Mouse (Mus musculus) left cerebral cortex, postnatal 36 days (tissue): ENCODE results near the gene Dchs2. TPM values are rescaled to one million over a fixed set of nuclear protein-coding genes. Genes with fewer than 3 reads are reported as not detected.
A peak's percentile ranks its signal among the peaks of the same experiment; 100 is the strongest.
"Not testable (repeated sequence)": the region's sequence is repeated elsewhere in the genome, so short reads cannot be mapped to it uniquely, and the experiment has no call there.

Experiments used
- DNase-seq, 2 experiments: peaks; one replicate each; pipeline ENCODE4 v3.0.0; 2021 to 2022; ENCODE audit warnings: low spot score in 2 of 2, mixed read lengths in 1 of 2
- intact Hi-C: fragments of 180-260 bp; cut with DNase I; formaldehyde crosslinking; loops from one replicate; pipeline ENCODE4 v1.15.1; 2025
- total RNA-seq, 2 experiments: library from RNA; stranded (reverse); gene quantifications; 2 replicates each; pipeline ENCODE4 v1.2.3; 2021

Dchs2 gene
- total RNA-seq = 1 to 10 TPM; 2.0 to 4.5 TPM

- DNase-seq = peak in 1 of 2 experiments; percentile 21
Measured at GRCm38 (mm10) chr3:83127726-83128448, at the start of gene Dchs2. TSS of gene Dchs2 (plus strand) at chr3:83127948.

GRCm38 (mm10) chr3:83080567-83081055, 47.1 kb upstream of the Dchs2 start:
- intact Hi-C loops = no loop called here
- peak in 1 of 2 experiments; percentile 41 for DNase-seq

More at GRCm38 (mm10) chr3:83127726-83128448, at the start of gene Dchs2:
- intact Hi-C loops = no loop called here

- intact Hi-C loops = no loop called here
- no peak for DNase-seq
Measured at GRCm38 (mm10) chr3:83097586-83097985, 30.2 kb upstream of the Dchs2 start.

GRCm38 (mm10) chr3:83098546-83099034, 29.2 kb upstream of the Dchs2 start:
- DNase-seq = no peak
- intact Hi-C loops = no loop called here

- DNase-seq = no peak
- intact Hi-C loops = no loop called here
Measured at GRCm38 (mm10) chr3:83099139-83099538, 28.6 kb upstream of the Dchs2 start.

GRCm38 (mm10) chr3:83099651-83100050, 28.1 kb upstream of the Dchs2 start:
- no peak for DNase-seq
- intact Hi-C loops = no loop called here

- intact Hi-C loops = no loop called here
- no peak for DNase-seq
Measured at GRCm38 (mm10) chr3:83102286-83102685, 25.5 kb upstream of the Dchs2 start.

- DNase-seq = no peak
- intact Hi-C loops = loop anchor here (2.0 kb wide), 2 partner anchors 113 to 163 kb away; no protein-coding TSS in a partner anchor
Measured at GRCm38 (mm10) chr3:83110163-83110562, 17.6 kb upstream of the Dchs2 start.

GRCm38 (mm10) chr3:83111485-83112261, 16.1 kb upstream of the Dchs2 start:
- intact Hi-C loops = loop anchor here (2.0 kb wide), 2 partner anchors 111 to 161 kb away; no protein-coding TSS in a partner anchor

GRCm38 (mm10) chr3:83112869-83113268, 14.9 kb upstream of the Dchs2 start:
- DNase-seq = no peak
- intact Hi-C loops = no loop called here

More at GRCm38 (mm10) chr3:83111485-83112261, 16.1 kb upstream of the Dchs2 start:
- no peak for DNase-seq

- intact Hi-C loops = no loop called here
- no peak for DNase-seq
Measured at GRCm38 (mm10) chr3:83114946-83115345, 12.8 kb upstream of the Dchs2 start.

GRCm38 (mm10) chr3:83117592-83117991, 10.2 kb upstream of the Dchs2 start:
- DNase-seq = no peak
- intact Hi-C loops = no loop called here

GRCm38 (mm10) chr3:83123945-83124344, 3.8 kb upstream of the Dchs2 start:
- DNase-seq, intact Hi-C loops: not testable (repeated sequence)

GRCm38 (mm10) chr3:83127088-83127725, 541 bp upstream of the Dchs2 start:
- DNase-seq = no peak
- intact Hi-C loops = no loop called here

- intact Hi-C loops = no loop called here
- DNase-seq = peak; percentile 14 to 20
Measured at GRCm38 (mm10) chr3:83128449-83128922, 738 bp downstream of the Dchs2 start.

GRCm38 (mm10) chr3:83129151-83129550, 1.4 kb downstream of the Dchs2 start:
- DNase-seq = no peak
- intact Hi-C loops = no loop called here

- intact Hi-C loops = no loop called here
- no peak for DNase-seq
Measured at GRCm38 (mm10) chr3:83136413-83136812, 8.7 kb downstream of the Dchs2 start.

- intact Hi-C loops = no loop called here
- DNase-seq = no peak
Measured at GRCm38 (mm10) chr3:83138820-83139219, 11.1 kb downstream of the Dchs2 start.

- intact Hi-C loops = no loop called here
- DNase-seq = no peak
Measured at GRCm38 (mm10) chr3:83145610-83146009, 17.9 kb downstream of the Dchs2 start.
